Mouse (Mus musculus) embryo, embryonic 11 days (tissue): ENCODE data around the gene Trappc5.

Source experiments
- DNase-seq: peaks from one replicate; pipeline ENCODE4 v3.0.0-alpha.2; 2015

Gene Trappc5

DNA sequence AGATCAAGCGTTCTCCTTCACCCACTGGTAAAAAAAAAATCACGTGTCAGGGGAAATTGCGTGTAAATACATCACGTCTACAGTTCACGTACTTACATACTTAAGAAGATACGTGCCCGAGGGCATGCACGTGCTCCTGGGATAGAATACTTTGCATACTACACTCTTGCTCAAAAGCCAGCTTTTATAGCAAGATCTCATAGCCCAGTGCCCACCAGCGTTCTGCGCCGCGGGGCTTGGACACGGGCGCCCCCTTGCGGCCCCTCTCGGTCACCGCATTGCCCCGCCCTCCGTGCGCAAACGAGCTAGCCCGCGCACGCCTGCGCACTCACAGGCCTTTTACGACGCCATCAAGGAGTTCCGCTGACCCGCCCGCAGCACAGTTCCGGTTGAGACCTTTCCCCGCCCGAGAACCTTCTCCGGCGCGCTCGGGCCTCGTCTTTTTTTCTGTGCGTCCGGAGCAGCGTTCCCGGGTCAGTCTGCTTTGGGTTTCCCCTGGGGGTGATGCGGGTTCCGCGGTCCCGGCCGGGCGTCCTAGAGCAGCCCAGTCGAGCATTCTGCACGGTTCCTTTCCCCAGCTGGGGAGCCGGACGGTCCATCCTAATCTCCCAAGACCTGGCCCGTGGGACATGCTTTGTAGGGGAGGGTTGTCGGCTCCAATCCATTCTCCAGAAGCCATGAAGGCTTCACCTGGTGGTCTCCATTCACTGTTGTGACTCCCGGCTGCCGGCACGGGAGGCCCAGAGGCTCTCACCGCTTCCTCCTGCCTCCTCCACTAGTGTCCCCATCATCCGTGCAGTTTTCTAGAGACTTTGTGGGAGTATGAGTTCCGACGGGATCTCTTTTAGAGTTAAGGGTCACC is at the start of gene Trappc5:
Trappc5 (plus strand) TSS at position 169 of the 862 bp plus-strand sequence.
- peak; percentile 96 for DNase-seq

DNA sequence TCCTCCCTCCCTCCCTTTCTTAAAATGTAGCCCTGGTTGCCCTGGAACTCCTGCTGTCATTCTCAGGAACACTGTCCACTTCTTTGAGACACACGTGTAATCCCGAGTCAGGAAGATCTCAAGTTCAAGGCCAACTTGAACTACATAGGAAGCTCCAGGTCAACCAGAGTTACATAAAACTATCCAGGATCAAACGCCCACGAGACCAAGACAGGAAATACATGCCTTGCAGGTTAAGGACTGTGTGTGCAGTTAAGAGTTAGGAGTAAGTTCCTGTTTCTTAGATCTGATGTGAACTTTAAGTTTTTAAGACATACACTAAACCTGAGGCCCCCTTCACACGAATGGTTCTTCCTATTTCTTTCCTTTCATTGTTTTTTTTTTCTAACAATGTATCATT is 49.1 kb upstream of the Trappc5 start:
- no peak for DNase-seq

DNA sequence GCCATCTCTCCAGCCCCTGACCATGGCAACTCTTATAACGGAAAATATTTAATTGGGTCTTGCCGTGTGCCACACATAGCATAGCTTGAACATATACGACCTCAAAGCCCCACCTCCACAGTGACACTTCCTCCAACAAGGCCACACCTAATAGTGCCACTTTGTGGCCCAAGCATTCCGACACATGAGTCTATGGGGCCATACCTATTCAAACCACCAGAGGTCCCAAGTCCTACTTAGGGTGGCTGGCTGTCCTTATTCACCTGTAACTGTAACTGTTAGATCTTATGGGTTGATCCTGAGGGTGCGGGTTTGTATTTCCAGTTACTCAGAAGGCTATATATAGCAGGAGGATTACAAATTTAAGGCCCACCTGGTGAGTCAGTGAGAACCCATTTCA is 48.1 kb upstream of the Trappc5 start:
- peak; percentile 42 for DNase-seq

DNA sequence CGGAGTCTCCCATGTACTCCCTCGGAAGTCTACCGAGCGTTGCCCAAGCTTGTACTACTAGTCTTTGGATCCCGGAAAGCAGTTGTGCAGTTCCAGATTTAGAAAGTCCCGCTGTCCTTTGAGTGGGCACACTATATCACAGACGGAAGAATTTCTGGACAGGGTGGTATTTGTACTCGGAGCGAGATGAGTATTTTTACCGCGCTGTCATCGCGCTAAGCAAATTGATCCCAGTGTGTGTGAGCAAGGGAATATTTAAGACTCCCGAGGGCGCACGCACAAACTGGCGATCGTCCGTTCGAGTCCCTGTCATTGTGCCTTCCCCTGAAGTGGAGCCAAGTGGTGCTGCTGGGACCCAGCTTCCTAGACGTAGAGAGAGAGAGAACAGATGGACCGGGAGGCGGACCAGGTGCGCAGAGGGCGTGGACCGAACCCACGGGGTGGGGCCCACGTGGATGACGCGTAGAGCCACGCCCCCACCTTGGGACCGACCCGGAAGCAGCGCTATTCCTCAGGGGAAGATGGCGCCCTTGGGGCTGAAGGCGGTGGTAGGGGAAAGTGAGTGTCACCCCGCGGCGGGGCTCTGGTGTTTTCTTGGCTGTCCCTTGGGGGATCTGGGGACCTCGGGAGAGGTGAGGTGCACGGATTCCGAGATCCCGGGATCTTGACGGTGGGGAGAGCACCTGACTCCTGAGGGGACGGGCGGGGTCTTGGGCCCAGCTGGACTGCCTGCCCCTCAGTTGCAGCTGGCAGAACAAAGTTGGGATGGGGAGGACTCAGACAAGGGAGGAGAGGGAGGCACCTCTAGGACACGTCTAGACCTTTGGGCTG is 45.2 kb upstream of the Trappc5 start, which contains the start of gene Stxbp2:
Stxbp2 (plus strand) TSS at position 309 of the 831 bp plus-strand sequence.
- DNase-seq = peak; percentile 79

DNA sequence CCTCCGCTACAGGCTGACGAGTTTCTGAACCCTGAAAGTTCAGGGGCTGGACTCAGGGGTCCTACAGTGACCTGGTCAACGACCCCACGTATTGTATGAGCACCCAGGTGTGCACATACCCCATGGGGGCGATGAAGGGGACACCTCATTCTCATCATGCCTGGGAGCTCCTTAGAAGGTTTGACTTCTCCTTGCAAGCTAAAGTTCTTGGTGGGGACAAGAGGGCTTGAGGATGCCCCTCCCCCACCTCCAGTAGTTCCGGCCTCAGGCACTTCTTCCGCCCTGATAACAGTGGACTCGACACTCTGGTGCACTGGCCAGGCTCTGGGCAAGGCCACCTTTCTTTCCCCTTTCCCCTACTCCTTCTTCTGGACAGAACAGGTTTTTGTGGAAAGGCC is 44.6 kb upstream of the Trappc5 start:
- peak; percentile 17 for DNase-seq

GRCm38 (mm10) chr8:3645804-3646203 is 30.3 kb upstream of the Trappc5 start:
- peak; percentile 11 for DNase-seq

DNA sequence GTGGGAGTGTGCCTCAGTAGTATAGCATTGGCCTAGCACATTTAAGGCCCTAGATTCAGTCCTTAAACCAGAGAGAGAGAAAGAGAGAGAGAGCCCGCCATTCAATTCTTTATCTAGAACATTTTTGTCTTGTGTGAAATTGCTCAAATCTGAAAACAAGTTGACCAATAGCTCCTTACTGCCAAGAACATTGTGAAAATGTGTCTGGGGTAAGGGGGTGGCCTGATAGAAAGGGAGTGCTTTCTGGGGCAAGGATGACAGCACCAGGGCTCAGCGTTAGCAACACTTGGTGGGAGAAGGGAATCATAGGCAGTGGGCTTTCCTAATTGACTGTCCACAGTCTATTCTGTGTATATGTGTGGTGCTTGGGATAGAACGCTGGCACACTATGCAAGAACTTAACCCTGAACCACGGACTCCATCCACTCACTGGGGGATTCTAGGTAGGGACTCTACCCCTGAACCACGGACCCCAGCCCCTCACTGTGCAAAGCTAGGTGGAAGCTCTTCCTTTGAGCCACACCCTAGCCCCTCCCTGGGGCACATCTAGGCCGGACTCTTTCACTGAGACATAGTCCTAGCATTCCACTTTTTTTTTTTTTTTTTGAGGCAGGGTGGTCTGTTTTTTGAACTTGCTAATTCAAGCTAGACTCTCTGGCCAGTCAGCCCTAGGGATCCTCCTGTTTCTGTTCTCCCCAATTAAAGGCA is 29.1 kb upstream of the Trappc5 start:
- DNase-seq = no peak

GRCm38 (mm10) chr8:3647561-3647960 is 28.5 kb upstream of the Trappc5 start:
- no peak for DNase-seq

GRCm38 (mm10) chr8:3648268-3648667 is 27.8 kb upstream of the Trappc5 start:
- no peak for DNase-seq

- peak; percentile 49 for DNase-seq
These were observed 27.1 kb upstream of the Trappc5 start for GRCm38 (mm10) chr8:3648990-3649389.

DNA sequence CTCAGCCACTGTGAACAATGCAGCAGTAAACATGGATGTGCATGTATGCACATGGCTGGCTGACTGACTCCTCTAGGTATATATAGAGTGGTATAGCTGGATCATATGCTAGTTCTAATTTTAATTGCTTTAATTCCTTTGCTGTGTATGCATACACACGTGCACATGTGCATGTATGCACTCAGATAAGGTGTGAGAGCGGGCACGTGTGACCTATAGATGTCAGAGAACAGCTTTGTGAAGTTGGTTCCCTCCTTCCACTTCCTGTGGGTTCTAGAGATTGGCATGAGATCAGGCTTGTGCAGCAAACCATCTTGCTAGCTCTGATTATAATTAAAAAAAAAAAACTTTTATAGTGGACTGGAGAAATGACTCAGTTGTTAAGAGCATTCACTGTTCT is 23.3 kb upstream of the Trappc5 start:
- DNase-seq = no peak

GRCm38 (mm10) chr8:3654726-3655508 is 21.2 kb upstream of the Trappc5 start:
- DNase-seq = no peak

GRCm38 (mm10) chr8:3655526-3655925 is 20.6 kb upstream of the Trappc5 start, which contains the start of gene Retn:
Gene Retn, plus strand, starts transcription at chr8:3655770.
- DNase-seq = no peak

DNA sequence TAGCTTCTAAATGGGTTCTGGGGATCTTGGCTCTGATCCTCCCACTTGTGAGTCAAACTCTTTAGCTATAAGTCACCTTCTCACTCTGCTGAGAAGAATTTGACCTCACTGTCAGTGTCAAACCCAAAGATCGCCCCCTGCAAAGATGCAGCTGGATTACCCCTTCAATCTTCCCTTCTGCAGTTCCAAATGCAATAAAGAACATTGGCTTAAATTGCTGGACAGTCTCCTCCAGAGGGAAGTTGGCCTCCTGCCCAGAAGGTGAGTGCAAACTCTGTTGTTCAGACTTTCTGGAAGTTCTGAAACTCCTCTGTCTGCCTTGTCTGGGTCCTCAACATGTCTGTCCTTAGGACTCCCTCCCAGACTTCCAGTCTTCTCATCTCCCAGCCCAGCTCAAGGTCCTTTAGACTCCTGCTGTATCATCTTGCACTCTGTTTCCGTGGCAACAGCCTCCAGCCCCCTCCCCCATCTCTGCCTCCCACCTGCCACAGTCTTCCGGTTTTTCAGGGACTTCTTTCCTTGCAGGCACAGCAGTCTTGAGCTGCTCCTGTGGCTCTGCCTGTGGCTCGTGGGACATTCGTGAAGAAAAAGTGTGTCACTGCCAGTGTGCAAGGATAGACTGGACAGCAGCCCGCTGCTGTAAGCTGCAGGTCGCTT is 19.2 kb upstream of the Trappc5 start:
- peak; percentile 42 for DNase-seq

DNA sequence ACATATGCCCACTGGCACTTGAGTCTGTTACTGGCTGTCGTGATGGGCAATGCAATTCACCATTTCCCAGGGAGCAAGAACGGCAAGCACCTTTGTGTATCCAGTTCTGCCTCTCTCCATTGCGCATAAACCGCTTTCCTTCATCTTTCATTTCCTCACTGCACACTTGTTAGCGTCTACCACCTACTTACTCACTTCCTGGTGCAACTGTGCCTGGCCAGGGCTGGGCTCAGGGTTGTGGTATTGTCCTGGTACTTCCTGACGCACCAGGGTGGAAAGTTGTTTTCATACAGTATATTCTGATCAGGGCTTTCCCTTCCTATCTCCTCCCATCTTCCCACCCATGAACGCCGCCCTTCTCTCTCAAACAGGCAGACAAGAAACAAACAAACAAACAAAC is 15.2 kb upstream of the Trappc5 start:
- DNase-seq = no peak

GRCm38 (mm10) chr8:3664405-3664804 is 11.7 kb upstream of the Trappc5 start:
- DNase-seq = no peak

- DNase-seq = no peak
These were observed 10.6 kb upstream of the Trappc5 start, which contains the start of gene Mcemp1 for GRCm38 (mm10) chr8:3665507-3665906. Gene Mcemp1, plus strand, starts transcription at chr8:3665754.

- DNase-seq = no peak
These were observed 5.7 kb upstream of the Trappc5 start for GRCm38 (mm10) chr8:3670388-3670787.

- DNase-seq = peak; percentile 88
These were observed 4.1 kb upstream of the Trappc5 start, which contains the start of gene Fcor for GRCm38 (mm10) chr8:3671980-3672491. Gene Fcor, minus strand, starts transcription at chr8:3672362.

DNA sequence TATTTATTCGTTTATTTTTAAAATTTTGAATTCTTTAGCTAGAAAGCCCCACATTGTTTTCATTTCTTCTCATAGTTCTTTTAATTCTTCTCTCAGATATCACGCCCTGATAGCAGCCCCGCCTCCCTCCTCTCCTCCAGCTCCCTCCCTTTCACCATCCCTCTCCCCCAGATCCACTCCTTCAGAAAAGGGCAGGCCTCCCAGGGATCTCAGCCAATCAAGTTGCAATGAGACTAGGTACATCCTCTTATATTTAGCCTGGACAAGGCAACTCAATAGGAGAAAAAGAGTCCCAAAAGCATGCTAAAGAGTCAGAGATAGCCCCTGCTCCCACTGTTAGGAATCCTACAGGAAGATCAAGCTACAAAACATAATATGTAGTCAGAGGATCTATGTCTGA is 1.4 kb upstream of the Trappc5 start:
- no peak for DNase-seq

GRCm38 (mm10) chr8:3676993-3677579 is 987 bp downstream of the Trappc5 start:
- peak; percentile 12 for DNase-seq
